Mouse (Mus musculus): ENCODE data around the gene Fxyd7.

DNA sequence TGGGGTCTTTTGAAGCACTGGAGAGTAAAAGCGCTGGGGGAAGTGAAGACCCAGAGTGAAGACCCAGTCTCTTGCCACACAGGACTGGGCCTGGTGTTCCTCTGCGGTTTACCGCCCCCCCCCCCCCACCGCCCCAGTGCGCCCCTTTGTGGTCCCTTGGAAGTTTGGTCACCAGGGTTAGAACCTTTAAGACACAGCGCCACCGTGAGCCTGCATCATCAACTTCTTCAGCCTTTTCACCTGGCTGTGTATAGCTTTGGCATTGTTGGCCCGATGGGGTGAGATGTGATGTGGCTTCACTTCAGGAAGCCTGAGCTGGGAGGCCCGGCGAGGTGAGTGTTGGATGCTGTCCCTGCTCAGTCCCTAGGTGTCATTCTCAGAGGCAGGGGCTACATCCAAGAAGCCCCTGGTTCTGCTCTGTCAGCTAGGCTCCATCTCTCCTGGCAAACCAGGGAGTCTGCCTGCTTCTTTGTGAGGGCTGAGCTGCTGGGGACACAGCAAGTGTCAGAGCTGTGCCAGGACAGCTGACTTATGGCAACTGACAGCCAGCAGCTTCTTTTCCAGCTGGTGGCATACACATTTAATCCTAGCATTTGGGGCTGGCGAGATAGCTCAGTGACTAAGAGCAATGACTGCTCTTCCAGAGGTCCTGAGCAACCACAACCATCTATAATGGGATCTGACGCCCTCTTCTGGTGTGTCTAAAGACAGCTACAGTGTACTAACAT is 43.7 kb upstream of the Fxyd7 start:
- peak; percentile 56 for TF ChIP-seq CTCF (IDR thresholded peaks at IDR 0.05; ENCODE audit: low read depth, low read length)
- TF ChIP-seq POLR2A (IDR thresholded peaks at IDR 0.05; ENCODE audit: insufficient read depth, low read length), result no peak

Data from ES-Bruce4 (cell line).